Mouse (Mus musculus): ENCODE measurements around the gene Dpp8. TPM values are rescaled to one million over a fixed set of nuclear protein-coding genes. Genes with fewer than 3 reads are reported as not detected.

The Dpp8 gene
- total and polyA plus RNA-seq, 3 experiments = 51.8 to 62.1 TPM; not detected in 1

- H3K36me3 ChIP-seq (ENCODE audit: control insufficient read depth in 1 of 2, insufficient read depth in 2 of 2, low read length in 2 of 2) = no peaks in the 10 kb centered on the region
- H3K9ac ChIP-seq (ENCODE audit: control insufficient read depth, low read depth, low read length, poor library complexity, severe bottlenecking) = no peak overlapping the region
- TF ChIP-seq ZC3H11A (IDR thresholded peaks at IDR 0.05; ENCODE audit: low read depth, low read length) (no peak), MEF2A (IDR thresholded peaks at IDR 0.05; ENCODE audit: extremely low read depth, insufficient replicate concordance, low read depth, low read length, poor library complexity, severe bottlenecking) (no peak), TAL1 (IDR thresholded peaks at IDR 0.05; ENCODE audit: low read length) (no peak), ELF1 (IDR thresholded peaks at IDR 0.05; ENCODE audit: low read depth, low read length) (no peak)
- no peaks in the 10 kb centered on the region for H3K4me1 ChIP-seq (ENCODE audit: control insufficient read depth in 1 of 2, insufficient read depth in 2 of 2, low read length in 2 of 2)
- H3K9me3 ChIP-seq (replicated peaks; ENCODE audit: insufficient read depth, low read length) = no peaks in the 10 kb centered on the region
- DNase-seq (ENCODE audit: low read depth, low spot score) = no peak
- no peak overlapping the region for H3K4me3 ChIP-seq (ENCODE audit: control insufficient read depth in 1 of 2, insufficient read depth in 1 of 2, low read depth in 2 of 2, low read length in 2 of 2)
- H3K79me2 ChIP-seq (ENCODE audit: control insufficient read depth, insufficient read depth, low read length, poor library complexity) = no peaks in the 10 kb centered on the region
- peaks cover 22 to 28% of the 10 kb centered on the region in 2 experiments for H3K27me3 ChIP-seq (ENCODE audit: control insufficient read depth in 1 of 2, insufficient read depth in 2 of 2, low read length in 2 of 2)
- no peak overlapping the region for H3K27ac ChIP-seq (ENCODE audit: control insufficient read depth, low read depth, low read length)
Measured at GRCm38 (mm10) chr9:65113694-65114093, 81.5 kb downstream of the Dpp8 start.

- H3K9me3 ChIP-seq (replicated peaks; ENCODE audit: insufficient read depth, low read length) = no peaks in the 10 kb centered on the region
- no peak overlapping the region for H3K27ac ChIP-seq (ENCODE audit: control insufficient read depth, low read depth, low read length)
- H3K9ac ChIP-seq (ENCODE audit: control insufficient read depth, low read depth, low read length, poor library complexity, severe bottlenecking) = no peak overlapping the region
- no peak overlapping the region for H3K4me3 ChIP-seq (ENCODE audit: control insufficient read depth in 1 of 2, insufficient read depth in 1 of 2, low read depth in 2 of 2, low read length in 2 of 2)
- H3K79me2 ChIP-seq (ENCODE audit: control insufficient read depth, insufficient read depth, low read length, poor library complexity) = no peaks in the 10 kb centered on the region
- peaks cover 22 to 26% of the 10 kb centered on the region in 2 experiments for H3K27me3 ChIP-seq (ENCODE audit: control insufficient read depth in 1 of 2, insufficient read depth in 2 of 2, low read length in 2 of 2)
- no peak for TF ChIP-seq TBP (IDR thresholded peaks at IDR 0.05; ENCODE audit: low read depth, low read length)
- no peak for TF ChIP-seq ZC3H11A (IDR thresholded peaks at IDR 0.05; ENCODE audit: low read depth, low read length)
- no peak for TF ChIP-seq ETS1 (IDR thresholded peaks at IDR 0.05; ENCODE audit: low read depth, low read length)
- no peak for TF ChIP-seq POLR2AphosphoS5 (IDR thresholded peaks at IDR 0.05; ENCODE audit: borderline replicate concordance, low read depth, low read length)
- no peak for TF ChIP-seq CHD2 (IDR thresholded peaks at IDR 0.05; ENCODE audit: low read length)
- no peaks in the 10 kb centered on the region for H3K4me1 ChIP-seq (ENCODE audit: control insufficient read depth in 1 of 2, insufficient read depth in 2 of 2, low read length in 2 of 2)
- no peaks in the 10 kb centered on the region for H3K36me3 ChIP-seq (ENCODE audit: control insufficient read depth in 1 of 2, insufficient read depth in 2 of 2, low read length in 2 of 2)
- DNase-seq (ENCODE audit: low read depth, low spot score) = no peak
Measured at GRCm38 (mm10) chr9:65115891-65116290, 83.7 kb downstream of the Dpp8 start.

GRCm38 (mm10) chr9:65117516-65117915 is 85.3 kb downstream of the Dpp8 start:
- no peak overlapping the region for H3K4me3 ChIP-seq (ENCODE audit: control insufficient read depth in 1 of 2, insufficient read depth in 1 of 2, low read depth in 2 of 2, low read length in 2 of 2)
- H3K9ac ChIP-seq (ENCODE audit: control insufficient read depth, low read depth, low read length, poor library complexity, severe bottlenecking) = no peak overlapping the region
- H3K9me3 ChIP-seq (replicated peaks; ENCODE audit: insufficient read depth, low read length) = no peaks in the 10 kb centered on the region

More at GRCm38 (mm10) chr9:65117516-65117915, 85.3 kb downstream of the Dpp8 start:
- Histone ChIP-seq H3K27me3 (ENCODE audit: control insufficient read depth in 1 of 2, insufficient read depth in 2 of 2, low read length in 2 of 2) (peaks cover 19 to 23% of the 10 kb centered on the region in 2 experiments), H3K36me3 (ENCODE audit: control insufficient read depth in 1 of 2, insufficient read depth in 2 of 2, low read length in 2 of 2) (no peaks in the 10 kb centered on the region), H3K79me2 (ENCODE audit: control insufficient read depth, insufficient read depth, low read length, poor library complexity) (no peaks in the 10 kb centered on the region), H3K4me1 (ENCODE audit: control insufficient read depth in 1 of 2, insufficient read depth in 2 of 2, low read length in 2 of 2) (no peaks in the 10 kb centered on the region), H3K27ac (ENCODE audit: control insufficient read depth, low read depth, low read length) (no peak overlapping the region)
- no peak for DNase-seq (ENCODE audit: low read depth, low spot score)
- no peak for TF ChIP-seq E2F4 (IDR thresholded peaks at IDR 0.05; ENCODE audit: borderline replicate concordance, low read depth, low read length)
- TF ChIP-seq RAD21 (IDR thresholded peaks at IDR 0.05; ENCODE audit: low read depth, low read length) = no peak
- no peak for TF ChIP-seq MAX (IDR thresholded peaks at IDR 0.05; ENCODE audit: low read length)
- TF ChIP-seq TBP (IDR thresholded peaks at IDR 0.05; ENCODE audit: low read depth, low read length) = no peak

Measured in MEL (cell line).